Mouse (Mus musculus) embryo, embryonic 11.5 days (tissue): Measurements from ENCODE around the gene Nkrf.
A peak's percentile ranks its signal among the peaks of the same experiment; 100 is the strongest.
"Not testable (repeated sequence)": the region's sequence is repeated elsewhere in the genome, so short reads cannot be mapped to it uniquely, and the experiment has no call there.

Experiments
- DNase-seq: peaks from one replicate; pipeline ENCODE4 v3.0.0-alpha.2; 2012; ENCODE audit warnings: low read depth, low spot score

Gene Nkrf

GRCm38 (mm10) chrX:36902321-36903114 is at the start of gene Nkrf:
TSS of gene Nkrf (minus strand) at chrX:36902899.
- no peak for DNase-seq

GRCm38 (mm10) chrX:36941106-36941505 is 38.4 kb upstream of the Nkrf start:
- no peak for DNase-seq

- no peak for DNase-seq
Measured at GRCm38 (mm10) chrX:36939806-36940413, 37.2 kb upstream of the Nkrf start.

GRCm38 (mm10) chrX:36935326-36935966 is 32.7 kb upstream of the Nkrf start:
- DNase-seq = no peak

GRCm38 (mm10) chrX:36930574-36930973 is 27.9 kb upstream of the Nkrf start:
- DNase-seq = no peak

- no peak for DNase-seq
Measured at GRCm38 (mm10) chrX:36929694-36930093, 27.0 kb upstream of the Nkrf start.

- no peak for DNase-seq
Measured at GRCm38 (mm10) chrX:36928791-36929190, 26.1 kb upstream of the Nkrf start.

- no peak for DNase-seq
Measured at GRCm38 (mm10) chrX:36921346-36921745, 18.6 kb upstream of the Nkrf start.

GRCm38 (mm10) chrX:36917749-36918148 is 15.1 kb upstream of the Nkrf start:
- no peak for DNase-seq

GRCm38 (mm10) chrX:36911343-36911742 is 8.6 kb upstream of the Nkrf start:
- DNase-seq = no peak

- DNase-seq = no peak
Measured at GRCm38 (mm10) chrX:36906539-36906938, 3.8 kb upstream of the Nkrf start.

- peak; percentile 86 for DNase-seq
Measured at GRCm38 (mm10) chrX:36903115-36903768, 543 bp upstream of the Nkrf start.

GRCm38 (mm10) chrX:36901655-36902054 is 1.0 kb downstream of the Nkrf start:
- DNase-seq = no peak

GRCm38 (mm10) chrX:36898931-36899330 is 3.8 kb downstream of the Nkrf start:
- DNase-seq = not testable (repeated sequence)

- no peak for DNase-seq
Measured at GRCm38 (mm10) chrX:36884719-36885118, 18.0 kb downstream of the Nkrf start.

- DNase-seq = peak; percentile 8
Measured at GRCm38 (mm10) chrX:36874704-36875128, 28.0 kb downstream of the Nkrf start.

- peak; percentile 74 for DNase-seq
Measured at GRCm38 (mm10) chrX:36874178-36874696, 28.5 kb downstream of the Nkrf start.

- peak; percentile 2 for DNase-seq
Measured at GRCm38 (mm10) chrX:36873765-36874164, 28.9 kb downstream of the Nkrf start, which contains the start of the genes Ube2a and C330007P06Rik. TSS of gene Ube2a (plus strand) at chrX:36873900. TSS of gene C330007P06Rik (minus strand) at chrX:36874111.

GRCm38 (mm10) chrX:36870372-36870771 is 32.3 kb downstream of the Nkrf start:
- DNase-seq = no peak

- DNase-seq = no peak
Measured at GRCm38 (mm10) chrX:36864609-36865328, 37.9 kb downstream of the Nkrf start.
